Mouse (Mus musculus) intestine, embryonic 15.5 days (tissue): ENCODE measurements around the gene Cyp2d26. TPM values are rescaled to one million over a fixed set of nuclear protein-coding genes. Genes with fewer than 3 reads are reported as not detected.
A peak's percentile ranks its signal among the peaks of the same experiment; 100 is the strongest.

Experiments
- ATAC-seq: fragments of 200-750 bp; cut with Nextera tagmentation; 2 replicates; pipeline ENCODE4 v1.8.0; 2017; ENCODE audit warnings: moderate TSS enrichment, moderate library complexity
- H3K27ac ChIP-seq: fragments of 300-500 bp; sonication (generic); 2 replicates; pipeline ENCODE4 v1.5.1; 2015; ENCODE audit warnings: mild to moderate bottlenecking, inconsistent platforms
- H3K27me3 ChIP-seq: fragments of 300-500 bp; sonication (generic); replicated peaks from 2 replicates; pipeline ENCODE4 v1.6.1; 2015; ENCODE audit warnings: inconsistent platforms
- H3K36me3 ChIP-seq: fragments of 300-500 bp; sonication (generic); 2 replicates; pipeline ENCODE4 v1.6.1; 2015; ENCODE audit warnings: inconsistent platforms
- H3K4me1 ChIP-seq: fragments of 300-500 bp; sonication (generic); replicated peaks from 2 replicates; pipeline ENCODE4 v1.6.1; 2015; ENCODE audit warnings: inconsistent platforms
- H3K4me2 ChIP-seq: fragments of 300-500 bp; sonication (generic); replicated peaks from 2 replicates; pipeline ENCODE4 v1.6.1; 2015; ENCODE audit warnings: mild to moderate bottlenecking, inconsistent platforms
- H3K4me3 ChIP-seq: fragments of 300-500 bp; sonication (generic); replicated peaks from 2 replicates; pipeline ENCODE4 v1.5.1; 2015; ENCODE audit warnings: inconsistent platforms
- H3K9ac ChIP-seq: fragments of 300-500 bp; sonication (generic); 2 replicates; pipeline ENCODE4 v1.6.1; 2015; ENCODE audit warnings: inconsistent platforms
- H3K9me3 ChIP-seq: fragments of 300-500 bp; sonication (generic); 2 replicates; pipeline ENCODE4 v1.6.1; 2016; ENCODE audit warnings: inconsistent platforms
- WGBS: fragments of 180-500 bp; shearing (Covaris S2); methylation state at CpG from one replicate; pipeline ENCODE4 v1.1.7; 2015; 5-methylcytosine and 5-hydroxymethylcytosine counted together
- polyA plus RNA-seq: library from polyadenylated mRNA; unstranded; fragments of >200 nt; fragmentation: Nextera tagmentation; extraction: Ambion mirVana; gene quantifications from 2 replicates; pipeline ENCODE4 v1.2.1, GENCODE M21; 2015

Gene Cyp2d26
- 12.0 and 16.3 TPM in 2 replicates for polyA plus RNA-seq

DNA sequence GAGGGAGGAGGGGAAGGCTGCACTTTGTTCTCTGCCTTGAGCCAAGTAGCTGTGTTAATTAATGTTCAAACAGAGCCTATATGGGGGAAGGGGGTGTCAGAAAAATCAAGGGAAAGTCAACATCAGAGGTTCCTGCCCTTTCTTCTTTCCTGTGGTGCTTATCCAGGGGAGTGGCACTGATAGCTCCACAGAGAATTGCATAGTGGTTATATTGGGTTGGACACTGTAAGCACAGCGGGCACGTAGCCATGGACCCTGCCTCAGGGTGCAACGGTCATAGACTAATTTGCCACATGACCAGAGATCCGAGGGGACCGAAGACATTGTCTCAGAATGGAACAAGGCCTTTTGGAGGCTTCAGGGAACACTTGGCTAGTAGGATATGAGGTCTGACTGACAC lies at the start of gene Cyp2d26:
Gene Cyp2d26 (minus strand): TSS at position 18 of the 400 bp plus-strand sequence.
- Histone ChIP-seq H3K4me3 (no peak within 1 kb of the TSS), H3K9me3 (no peaks in the 10 kb centered on the region), H3K36me3 (no peaks in the 10 kb centered on the region), H3K27ac (peak within 1 kb of the TSS; percentile 86), H3K27me3 (no peaks in the 10 kb centered on the region), H3K9ac (no peak within 1 kb of the TSS), H3K4me2 (peak within 1 kb of the TSS; percentile 43), H3K4me1 (0 out of 2 replicates have a peak, but pooled peaks cover 2% of the 10 kb centered on the region)
- ATAC-seq, result peak; percentile 97
- 65% methylated on average over 5 of the region's 5 CpGs for WGBS

DNA sequence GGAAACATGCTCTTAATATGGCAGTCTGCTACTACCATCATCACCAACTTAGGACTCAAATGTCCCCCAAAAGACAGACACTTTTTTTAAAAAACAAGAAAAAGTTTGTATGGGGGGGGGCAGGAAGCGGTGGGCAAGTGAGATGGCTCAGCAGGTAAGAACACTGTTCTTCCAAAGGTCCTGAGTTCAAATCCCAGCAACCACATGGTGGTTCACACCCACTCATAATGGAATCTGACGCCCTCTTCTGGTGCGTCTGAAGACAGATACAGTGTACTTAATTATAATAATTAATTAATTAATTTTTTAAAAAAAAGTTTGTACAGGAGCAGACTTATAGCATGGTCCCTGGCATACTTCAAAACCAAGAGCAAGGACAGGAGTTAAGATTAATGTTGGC lies 45.1 kb upstream of the Cyp2d26 start:
- Histone ChIP-seq H3K9me3 (no peaks in the 10 kb centered on the region), H3K36me3 (no peaks in the 10 kb centered on the region), H3K27ac (no peak overlapping the region), H3K4me1 (no peaks in the 10 kb centered on the region), H3K27me3 (no peaks in the 10 kb centered on the region), H3K9ac (no peak overlapping the region), H3K4me2 (no peak overlapping the region), H3K4me3 (no peak overlapping the region)
- 95% methylated on average over 3 of the region's 3 CpGs for WGBS
- ATAC-seq, result no peak

DNA sequence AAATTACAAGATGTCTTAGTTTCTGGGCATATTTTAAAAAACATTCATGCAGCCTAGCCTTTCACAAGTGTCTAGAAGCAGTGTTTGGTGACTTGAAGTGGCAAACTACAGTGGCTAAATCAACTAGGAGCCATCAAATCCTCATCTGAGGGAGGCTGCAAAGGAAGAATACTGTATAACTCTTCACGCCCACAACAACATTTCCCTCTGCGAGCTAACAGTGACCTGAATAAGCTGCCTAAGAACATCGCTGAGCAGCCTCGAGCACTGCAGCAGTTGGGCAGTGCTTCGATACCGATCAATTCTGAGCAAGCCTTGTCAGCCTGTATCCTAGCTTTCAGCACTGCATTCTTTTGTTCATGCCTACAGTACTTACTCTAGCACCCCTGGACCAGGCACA lies 35.8 kb upstream of the Cyp2d26 start:
- no peak overlapping the region for H3K4me3 ChIP-seq
- no peaks in the 10 kb centered on the region for H3K9me3 ChIP-seq
- H3K27ac ChIP-seq, result no peak overlapping the region
- no peak overlapping the region for H3K4me2 ChIP-seq
- ATAC-seq, result no peak
- no peak overlapping the region for H3K9ac ChIP-seq
- WGBS, result 93% methylated on average over 6 of the region's 6 CpGs
- H3K36me3 ChIP-seq, result no peaks in the 10 kb centered on the region
- no peaks in the 10 kb centered on the region for H3K27me3 ChIP-seq
- no peaks in the 10 kb centered on the region for H3K4me1 ChIP-seq

DNA sequence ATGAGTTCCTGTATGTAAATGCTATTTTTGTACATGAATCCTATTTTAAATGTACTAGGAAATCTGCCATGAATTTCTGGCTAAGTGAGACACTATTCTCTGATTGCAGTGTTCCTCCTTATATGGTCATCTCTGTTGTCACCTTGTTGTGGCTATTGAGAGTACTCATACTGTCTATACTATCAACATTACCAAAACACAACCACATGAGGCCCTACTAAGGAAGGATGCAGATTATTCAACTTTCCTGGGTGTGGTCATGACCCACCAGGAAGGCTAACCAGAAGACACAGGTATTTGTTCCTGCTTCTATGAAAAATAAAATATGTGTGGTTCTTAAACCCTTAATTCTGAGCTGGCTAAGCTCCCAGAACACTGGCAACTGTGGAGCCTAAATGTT lies 31.8 kb upstream of the Cyp2d26 start:
- ATAC-seq, result no peak
- Histone ChIP-seq H3K27ac (no peak overlapping the region), H3K4me2 (no peak overlapping the region), H3K9ac (no peak overlapping the region), H3K27me3 (no peaks in the 10 kb centered on the region), H3K9me3 (no peaks in the 10 kb centered on the region), H3K4me3 (no peak overlapping the region), H3K4me1 (no peaks in the 10 kb centered on the region), H3K36me3 (no peaks in the 10 kb centered on the region; the same call in 1 of the 2 replicates)

DNA sequence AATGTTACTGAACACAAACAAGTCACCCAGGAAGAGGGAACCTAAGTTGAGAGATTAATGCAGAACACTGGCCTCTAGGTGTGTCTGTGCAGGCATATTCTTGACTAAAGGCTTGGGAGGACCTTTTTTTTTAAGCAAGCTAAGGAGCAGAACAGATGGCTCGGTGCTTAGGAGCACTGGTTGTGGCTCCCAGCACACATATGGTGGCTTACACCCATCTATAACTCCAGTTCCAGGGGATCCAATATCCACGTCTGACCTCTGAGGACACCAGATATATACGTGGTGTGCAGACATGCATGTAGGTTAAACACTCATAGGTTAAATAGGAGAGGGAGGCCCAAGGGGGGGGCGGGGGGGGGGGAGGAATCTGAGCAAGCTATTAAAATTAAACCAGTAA lies 28.3 kb upstream of the Cyp2d26 start:
- Histone ChIP-seq H3K9ac (no peak overlapping the region), H3K36me3 (peaks cover 3% of the 10 kb centered on the region; the same call in 1 of the 2 replicates), H3K4me1 (no peaks in the 10 kb centered on the region), H3K4me2 (no peak overlapping the region), H3K4me3 (no peak overlapping the region), H3K9me3 (no peaks in the 10 kb centered on the region), H3K27me3 (no peaks in the 10 kb centered on the region), H3K27ac (no peak overlapping the region)
- no peak for ATAC-seq
- 80% methylated on average over 3 of the region's 4 CpGs for WGBS

DNA sequence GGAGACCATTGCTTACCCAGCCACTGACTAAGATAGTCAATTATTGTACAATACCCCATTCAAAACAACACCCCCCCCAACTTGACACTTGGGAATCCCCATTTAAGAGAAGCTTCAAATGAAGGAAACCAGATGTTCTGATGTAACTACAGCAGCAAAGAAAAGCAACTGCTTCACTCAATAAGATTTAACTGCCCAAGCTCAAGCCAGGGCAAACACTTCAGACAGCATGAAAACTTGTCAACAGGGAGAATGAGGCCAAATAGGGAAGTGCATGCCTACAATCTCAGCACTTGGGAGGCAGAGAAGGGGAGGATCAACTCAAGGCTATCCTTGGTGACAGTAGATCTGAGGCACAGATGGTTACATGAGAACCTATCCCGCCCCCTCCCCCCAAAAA lies 27.6 kb upstream of the Cyp2d26 start:
- H3K4me2 ChIP-seq, result no peak overlapping the region
- H3K9me3 ChIP-seq, result no peaks in the 10 kb centered on the region
- H3K27me3 ChIP-seq, result no peaks in the 10 kb centered on the region
- 100% methylated on average over 1 of the region's 1 CpGs for WGBS
- no peak overlapping the region for H3K27ac ChIP-seq
- ATAC-seq, result no peak
- H3K4me1 ChIP-seq, result no peaks in the 10 kb centered on the region
- H3K9ac ChIP-seq, result no peak overlapping the region
- H3K4me3 ChIP-seq, result no peak overlapping the region
- peaks cover 3% of the 10 kb centered on the region; the same call in 1 of the 2 replicates for H3K36me3 ChIP-seq

- no peak overlapping the region for H3K4me2 ChIP-seq
- H3K27me3 ChIP-seq, result no peaks in the 10 kb centered on the region
- H3K9me3 ChIP-seq, result no peaks in the 10 kb centered on the region
- no peak overlapping the region for H3K4me3 ChIP-seq
- WGBS, result 92% methylated on average over 4 of the region's 4 CpGs
- no peak overlapping the region for H3K9ac ChIP-seq
- H3K36me3 ChIP-seq, result 0 out of 2 replicates have a peak, but pooled peaks cover 15% of the 10 kb centered on the region
- no peaks in the 10 kb centered on the region for H3K4me1 ChIP-seq
- H3K27ac ChIP-seq, result no peak overlapping the region
- no peak for ATAC-seq
Observed at GRCm38 (mm10) chr15:82815296-82815695, 21.2 kb upstream of the Cyp2d26 start.

- 63% methylated on average over 4 of the region's 4 CpGs for WGBS
- Histone ChIP-seq H3K9me3 (no peaks in the 10 kb centered on the region), H3K4me3 (no peak overlapping the region), H3K27ac (no peak overlapping the region), H3K4me1 (no peaks in the 10 kb centered on the region), H3K4me2 (no peak overlapping the region), H3K36me3 (0 out of 2 replicates have a peak, but pooled peaks cover 15% of the 10 kb centered on the region), H3K27me3 (no peaks in the 10 kb centered on the region), H3K9ac (no peak overlapping the region)
- ATAC-seq, result 0 out of 2 replicates have a peak, but pooled peaks have one; percentile 41
Observed at GRCm38 (mm10) chr15:82814806-82815205, 20.7 kb upstream of the Cyp2d26 start.

GRCm38 (mm10) chr15:82814321-82814720 lies 20.2 kb upstream of the Cyp2d26 start:
- Histone ChIP-seq H3K27me3 (no peaks in the 10 kb centered on the region), H3K9me3 (no peaks in the 10 kb centered on the region), H3K4me2 (no peak overlapping the region), H3K4me3 (no peak overlapping the region), H3K9ac (no peak overlapping the region), H3K4me1 (no peaks in the 10 kb centered on the region), H3K27ac (no peak overlapping the region), H3K36me3 (0 out of 2 replicates have a peak, but pooled peaks cover 15% of the 10 kb centered on the region)
- no peak for ATAC-seq
- WGBS, result 80% methylated on average over 7 of the region's 7 CpGs

DNA sequence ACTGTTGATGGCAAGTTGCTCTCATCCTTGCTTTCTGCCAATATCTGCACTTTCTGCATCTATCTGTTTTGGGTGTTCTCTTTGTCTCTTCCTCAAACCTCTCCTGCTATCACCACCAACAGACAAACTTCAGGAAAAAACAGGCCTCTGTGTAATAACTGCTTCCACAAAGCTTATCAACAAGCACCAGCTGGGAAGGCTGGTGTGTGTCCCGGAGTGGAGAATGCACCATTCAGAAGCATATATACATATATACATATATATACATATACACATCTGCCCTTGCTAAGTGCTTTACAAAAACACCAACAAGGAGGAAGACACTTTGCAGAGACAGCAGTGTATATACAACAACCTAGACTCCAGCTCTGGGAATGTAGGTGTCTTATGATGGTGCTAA lies 16.5 kb upstream of the Cyp2d26 start:
- H3K36me3 ChIP-seq, result 0 out of 2 replicates have a peak, but pooled peaks cover 12% of the 10 kb centered on the region
- no peak for ATAC-seq
- H3K27me3 ChIP-seq, result no peaks in the 10 kb centered on the region
- H3K4me3 ChIP-seq, result no peak overlapping the region
- H3K4me2 ChIP-seq, result no peak overlapping the region
- 68% methylated on average over 1 of the region's 1 CpGs for WGBS
- H3K9me3 ChIP-seq, result no peaks in the 10 kb centered on the region
- H3K4me1 ChIP-seq, result no peaks in the 10 kb centered on the region
- no peak overlapping the region for H3K27ac ChIP-seq
- H3K9ac ChIP-seq, result no peak overlapping the region

DNA sequence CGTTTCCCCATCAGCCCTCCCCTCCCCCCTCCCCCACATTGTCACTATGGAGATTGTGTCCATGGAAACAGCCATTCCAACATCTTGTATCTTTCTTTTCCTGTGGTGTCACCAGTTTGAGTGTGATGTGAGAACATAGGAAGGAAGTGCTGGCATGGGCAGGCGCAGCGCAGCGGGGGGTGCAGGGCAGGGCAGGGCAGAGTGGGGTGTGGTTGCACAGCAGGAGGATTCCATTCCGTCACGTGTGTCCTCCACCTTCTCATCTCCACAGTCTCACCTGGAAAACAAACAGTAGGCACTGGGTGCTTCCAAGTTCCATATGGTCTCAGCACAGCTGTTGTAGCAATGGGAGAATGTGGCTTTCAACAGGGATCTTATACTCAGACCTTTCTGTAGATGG lies 15.4 kb upstream of the Cyp2d26 start:
- no peak for ATAC-seq
- 0 out of 2 replicates have a peak, but pooled peaks cover 12% of the 10 kb centered on the region for H3K36me3 ChIP-seq
- no peaks in the 10 kb centered on the region for H3K4me1 ChIP-seq
- no peaks in the 10 kb centered on the region for H3K27me3 ChIP-seq
- no peak overlapping the region for H3K4me3 ChIP-seq
- no peaks in the 10 kb centered on the region for H3K9me3 ChIP-seq
- no peak overlapping the region for H3K27ac ChIP-seq
- 82% methylated on average over 6 of the region's 6 CpGs for WGBS
- H3K9ac ChIP-seq, result no peak overlapping the region
- no peak overlapping the region for H3K4me2 ChIP-seq

DNA sequence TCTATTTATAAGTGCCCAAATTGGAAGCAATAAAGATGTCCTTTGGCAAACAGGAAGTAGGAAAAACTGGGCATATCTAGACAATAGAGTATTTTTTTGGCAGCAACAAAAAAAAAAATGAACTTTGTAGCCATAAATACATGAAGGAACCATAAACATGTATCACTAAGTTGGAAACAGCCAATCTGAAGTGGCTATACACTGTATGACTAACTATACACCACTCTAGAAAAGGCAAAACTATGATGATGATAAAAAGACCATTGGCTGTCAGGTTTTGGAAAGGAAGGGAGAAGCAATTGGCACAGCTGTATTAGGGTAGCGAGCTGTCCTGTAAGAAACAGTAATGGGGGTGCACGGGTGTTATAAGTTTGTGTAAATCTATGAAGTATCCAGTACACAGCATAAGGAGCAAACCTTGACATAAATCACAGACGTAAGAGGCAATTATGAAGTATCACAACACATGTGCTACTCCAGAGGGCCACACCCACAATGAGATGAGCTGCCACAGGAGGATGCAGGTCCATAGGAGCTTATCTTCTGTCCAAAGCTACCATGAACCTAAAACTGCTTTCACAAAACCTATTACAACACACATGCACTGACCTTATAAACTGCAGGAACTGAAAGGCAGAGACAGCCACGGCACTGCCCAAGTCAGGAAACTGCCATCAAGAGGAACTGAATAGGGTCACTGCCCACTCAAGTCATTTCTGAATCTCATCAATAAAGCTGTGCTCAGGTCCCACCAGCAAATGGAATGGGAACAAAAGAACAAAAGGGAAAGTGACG lies 13.1 kb upstream of the Cyp2d26 start:
- Histone ChIP-seq H3K27ac (no peak overlapping the region), H3K4me3 (no peak overlapping the region), H3K36me3 (0 out of 2 replicates have a peak, but pooled peaks cover 9% of the 10 kb centered on the region), H3K4me1 (no peaks in the 10 kb centered on the region), H3K9ac (no peak overlapping the region), H3K9me3 (no peaks in the 10 kb centered on the region), H3K27me3 (no peaks in the 10 kb centered on the region), H3K4me2 (no peak overlapping the region)
- ATAC-seq, result no peak
- WGBS, result 83% methylated on average over 5 of the region's 5 CpGs
